Mouse (Mus musculus) c-Kit-negative CD71-positive TER-119-positive erythroid progenitor cells, embryonic 14.5 days (primary cell): ENCODE measurements around the gene Cdt1.
A peak's percentile ranks its signal among the peaks of the same experiment; 100 is the strongest.

Source experiments
- DNase-seq: peaks from one replicate; pipeline ENCODE4 v3.0.0-alpha.2; 2013; ENCODE audit warnings: low read depth, low spot score

Cdt1 gene

DNA sequence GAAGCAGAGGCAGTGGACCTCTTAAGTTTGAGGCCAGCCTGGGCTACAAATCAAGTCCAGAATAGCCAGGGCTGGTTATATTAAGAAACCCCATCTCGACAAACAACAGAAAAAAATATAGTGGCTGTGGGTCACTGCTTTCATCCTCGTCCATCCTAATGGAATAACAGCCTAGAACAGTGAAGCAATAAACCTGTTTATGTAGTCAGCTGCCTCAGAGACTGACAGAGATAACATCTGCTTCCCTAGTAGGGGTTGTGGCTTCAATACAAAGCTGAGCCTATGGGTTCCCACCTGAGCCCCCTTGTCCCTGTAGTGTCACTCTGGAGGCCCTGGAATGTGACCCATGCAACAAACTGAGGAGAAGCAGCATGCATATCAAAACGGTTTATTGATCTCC lies 6.4 kb downstream of the Cdt1 start:
- DNase-seq, result no peak

DNA sequence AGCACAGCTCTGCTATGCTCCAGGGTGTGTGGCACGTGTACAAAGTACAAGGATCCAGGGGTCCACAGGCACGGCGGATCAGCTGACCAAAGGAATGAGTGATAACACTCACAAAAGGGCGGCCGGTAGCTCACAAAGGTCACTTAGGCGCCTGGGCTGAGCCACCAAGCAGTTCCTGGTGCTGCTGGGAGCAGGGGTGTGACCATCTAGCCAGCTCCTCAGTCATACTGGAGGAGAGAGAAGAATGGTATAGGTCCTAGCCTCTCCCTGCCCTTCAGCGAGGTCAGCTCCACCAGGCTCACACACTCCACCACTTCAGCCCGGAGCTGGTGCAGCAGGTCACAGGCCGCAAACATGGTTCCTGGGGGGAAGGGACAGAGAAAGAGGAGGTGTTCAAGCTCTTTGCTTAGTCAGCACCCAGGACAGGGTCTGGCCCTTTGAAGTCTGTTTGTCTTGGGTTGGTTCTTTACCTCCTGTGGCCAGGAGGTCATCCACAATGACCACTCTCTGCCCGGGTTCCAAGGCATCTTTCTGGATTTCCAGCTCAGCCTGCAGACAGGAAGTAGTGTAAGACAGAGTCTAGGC lies 6.9 kb downstream of the Cdt1 start:
- DNase-seq, result no peak

DNA sequence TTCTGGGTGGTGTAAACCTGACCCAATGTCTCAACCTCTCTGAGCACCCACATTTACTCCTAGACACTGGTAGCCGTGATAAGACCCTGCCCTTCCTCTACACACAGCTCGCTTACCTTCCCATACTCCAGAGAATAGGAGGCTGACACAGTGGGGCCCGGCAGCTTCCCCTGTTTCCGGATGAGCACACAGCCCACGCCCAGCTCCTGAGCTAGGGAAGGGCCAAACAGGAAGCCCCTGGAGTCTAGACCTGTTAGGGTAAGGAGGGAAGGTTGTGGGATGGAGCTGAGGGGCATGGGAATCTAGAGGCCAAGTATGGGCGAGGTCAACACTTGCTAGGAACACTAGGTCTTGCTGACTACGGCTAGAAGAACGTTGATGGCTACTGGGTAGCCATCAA lies 7.5 kb downstream of the Cdt1 start:
- DNase-seq, result no peak

DNA sequence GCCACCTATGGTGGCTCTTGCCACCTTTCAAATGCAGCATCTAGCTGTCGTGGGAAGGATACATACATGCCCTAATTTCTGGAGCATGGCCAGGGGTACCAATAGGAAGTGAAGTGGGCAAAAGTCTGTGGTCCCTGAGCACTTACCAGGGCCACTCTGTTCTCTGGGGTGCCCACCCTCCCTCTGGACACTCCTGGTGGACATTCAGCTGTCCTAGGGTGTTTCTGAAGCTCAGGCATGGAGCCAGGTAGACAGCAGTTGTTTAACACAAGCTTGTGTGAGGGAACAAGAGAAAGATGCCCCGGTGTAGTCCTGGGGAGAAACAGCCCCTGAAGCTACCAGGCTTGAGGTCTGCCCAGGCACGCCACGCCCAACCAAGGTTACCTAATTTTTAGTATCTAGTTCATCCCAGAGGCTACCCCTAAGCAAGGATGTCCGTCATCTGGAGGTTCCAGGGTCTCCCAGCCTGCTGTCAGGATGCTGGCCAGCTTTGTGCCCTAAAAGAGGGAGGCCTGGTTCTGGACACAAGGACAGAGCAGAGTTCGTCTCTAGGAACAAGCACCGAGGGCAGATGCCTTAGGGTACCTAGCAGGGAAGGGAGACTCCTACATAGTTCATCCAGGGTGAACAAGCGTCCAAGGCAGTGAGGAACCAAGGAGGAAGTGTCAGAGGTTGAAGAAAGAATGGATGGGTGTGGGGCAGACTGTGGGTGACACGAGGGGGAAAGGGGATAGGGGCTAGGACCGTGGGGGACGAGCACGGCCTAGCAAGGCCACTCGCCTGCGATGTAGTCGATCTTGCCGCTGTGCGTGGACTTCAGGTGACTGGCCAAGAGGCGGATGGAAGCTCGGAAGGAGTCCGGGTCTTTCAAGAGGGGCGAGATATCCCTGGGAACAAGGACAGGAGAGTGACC lies 8.2 kb downstream of the Cdt1 start:
- DNase-seq, result no peak

DNA sequence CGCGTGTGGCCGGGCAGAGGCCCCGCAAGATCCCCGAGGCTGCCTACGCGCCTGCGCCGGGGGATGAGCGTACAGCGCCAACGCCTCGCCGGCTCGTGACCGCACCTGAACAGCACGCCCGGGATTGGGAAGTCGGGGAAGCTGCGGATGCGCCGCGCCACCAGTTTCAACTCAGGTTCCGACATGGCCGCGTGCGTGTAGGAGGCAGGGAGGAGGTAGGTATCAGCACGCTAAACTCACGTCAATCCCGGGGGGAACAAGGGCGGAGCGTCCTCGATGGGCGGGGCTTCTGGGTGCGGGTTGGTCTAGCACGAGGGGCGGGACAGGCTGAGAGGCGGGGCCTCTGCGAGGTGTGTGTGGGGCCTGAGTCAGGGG lies 8.8 kb downstream of the Cdt1 start, which contains the start of gene Aprt:
TSS of gene Aprt (minus strand) at position 262 of the 375 bp plus-strand sequence.
- peak; percentile 84 for DNase-seq

DNA sequence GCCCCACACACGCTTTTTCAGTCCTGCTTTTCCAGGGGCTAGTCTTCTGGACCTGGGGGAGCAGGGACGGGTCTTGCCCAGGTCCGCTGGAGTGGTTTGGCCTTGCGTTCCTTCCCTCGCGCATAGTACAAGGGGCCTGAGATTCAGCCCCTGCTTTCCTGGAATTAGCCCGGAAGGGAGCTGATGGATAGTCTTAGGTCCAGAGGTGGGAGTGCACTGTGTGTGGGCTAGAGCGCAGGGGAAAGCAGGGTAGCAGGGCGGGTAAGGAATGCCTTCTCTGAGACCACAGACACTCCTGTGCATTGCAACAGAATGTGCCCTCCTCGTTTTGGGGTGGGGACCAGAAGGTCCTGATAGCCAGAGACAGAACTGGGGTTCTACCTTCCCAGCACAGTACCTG lies 9.3 kb downstream of the Cdt1 start:
- no peak for DNase-seq

DNA sequence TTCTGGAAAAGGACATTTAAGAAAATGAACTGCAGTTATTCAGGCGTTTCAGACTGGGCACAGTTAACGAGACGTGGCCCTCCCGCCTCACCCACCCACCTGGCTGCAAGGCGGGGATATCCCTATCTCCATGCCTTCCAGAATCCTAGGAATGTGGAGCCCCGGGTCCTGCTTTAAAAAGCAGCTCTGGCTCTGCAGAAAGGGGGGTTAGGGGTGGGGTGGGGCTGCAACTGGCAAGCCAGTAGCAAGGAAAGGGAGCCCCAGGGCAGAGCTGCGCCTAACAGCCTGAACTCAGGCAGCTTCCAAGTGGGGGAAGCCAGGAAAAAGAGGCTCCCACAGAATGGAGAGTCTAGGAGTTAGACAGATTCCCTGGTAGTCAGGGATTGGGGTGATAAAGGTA lies 11.4 kb downstream of the Cdt1 start:
- DNase-seq, result no peak

DNA sequence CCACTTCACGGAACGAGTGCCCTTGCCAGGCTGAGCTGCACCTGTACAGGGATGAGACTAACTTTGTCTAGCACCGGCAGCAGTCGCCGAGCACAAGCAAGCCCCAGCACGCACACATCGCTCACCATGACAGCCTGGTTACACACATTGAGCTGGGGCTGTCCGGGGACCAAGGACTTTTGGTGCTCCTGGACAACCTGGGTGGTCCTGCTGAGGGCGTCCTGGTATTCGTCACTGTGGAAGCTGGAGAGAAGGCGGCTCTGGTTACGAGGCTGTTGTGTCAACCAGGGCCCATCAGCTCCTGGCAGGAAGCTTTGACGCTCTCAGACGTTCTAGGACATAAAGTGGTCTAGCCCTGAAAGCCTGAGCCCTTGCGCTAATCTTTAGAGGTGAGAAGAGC lies 13.1 kb downstream of the Cdt1 start:
- DNase-seq, result no peak

DNA sequence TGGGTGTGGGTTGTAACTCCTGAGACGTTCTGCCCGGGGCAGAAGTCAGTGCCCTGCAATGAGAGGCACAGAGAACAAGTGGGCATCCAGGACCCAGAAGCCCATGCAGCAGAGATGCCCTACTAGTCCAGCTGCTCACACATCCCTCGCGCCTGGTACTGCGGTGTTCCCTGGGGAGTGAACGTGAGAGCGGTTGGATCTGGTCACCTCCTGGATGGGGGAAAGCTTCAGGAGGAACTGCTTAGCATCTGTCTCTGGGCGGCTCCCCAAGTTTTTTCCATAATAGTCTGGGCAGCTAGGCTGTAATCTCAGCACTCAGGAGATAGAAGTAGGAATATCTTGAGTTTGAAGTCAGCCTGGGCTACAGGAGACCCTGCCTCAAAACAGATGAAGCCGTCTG lies 17.2 kb downstream of the Cdt1 start:
- no peak for DNase-seq

DNA sequence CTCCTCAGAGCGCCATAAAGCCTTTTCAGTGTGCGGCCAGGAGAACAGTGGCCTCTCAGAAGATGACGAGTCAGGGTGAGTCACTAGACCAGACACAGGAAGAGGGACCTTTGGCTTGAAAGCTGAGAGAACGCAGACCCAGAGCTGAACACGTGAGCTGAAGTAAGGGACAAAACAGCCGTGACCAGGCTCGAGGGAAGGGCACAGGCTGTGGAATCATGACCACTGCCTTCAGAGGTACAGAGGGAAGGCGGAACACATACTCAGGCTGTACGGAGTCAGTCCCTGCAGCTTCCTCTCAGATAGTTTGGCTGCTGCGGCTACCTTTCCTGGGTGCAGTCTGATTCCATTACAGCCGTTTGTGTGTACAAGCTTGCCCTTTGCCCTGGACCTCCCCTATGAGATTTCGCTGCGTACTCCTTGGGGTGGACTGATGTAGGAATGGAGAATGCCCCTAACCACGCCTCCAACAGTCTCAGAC lies 17.6 kb downstream of the Cdt1 start:
- DNase-seq, result no peak

DNA sequence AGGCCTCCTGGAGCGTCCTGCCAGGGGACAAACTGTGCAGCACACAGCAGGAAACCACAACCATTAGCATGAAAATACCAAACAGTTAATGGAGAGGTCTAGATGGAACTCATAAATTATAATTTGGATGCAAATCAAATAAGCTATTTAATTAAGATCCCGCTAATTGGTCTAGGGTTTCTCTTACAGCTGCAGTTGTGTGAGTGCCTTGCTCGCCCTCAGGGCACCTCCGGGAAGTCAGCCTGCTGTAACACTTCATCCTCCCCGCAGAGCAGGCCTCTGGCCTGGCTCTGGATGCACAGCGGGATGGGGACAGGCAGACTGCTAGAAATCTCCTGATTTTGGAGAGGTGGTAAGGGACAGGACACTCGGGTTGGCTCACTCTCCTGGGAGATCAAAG lies 18.4 kb downstream of the Cdt1 start:
- DNase-seq, result no peak

DNA sequence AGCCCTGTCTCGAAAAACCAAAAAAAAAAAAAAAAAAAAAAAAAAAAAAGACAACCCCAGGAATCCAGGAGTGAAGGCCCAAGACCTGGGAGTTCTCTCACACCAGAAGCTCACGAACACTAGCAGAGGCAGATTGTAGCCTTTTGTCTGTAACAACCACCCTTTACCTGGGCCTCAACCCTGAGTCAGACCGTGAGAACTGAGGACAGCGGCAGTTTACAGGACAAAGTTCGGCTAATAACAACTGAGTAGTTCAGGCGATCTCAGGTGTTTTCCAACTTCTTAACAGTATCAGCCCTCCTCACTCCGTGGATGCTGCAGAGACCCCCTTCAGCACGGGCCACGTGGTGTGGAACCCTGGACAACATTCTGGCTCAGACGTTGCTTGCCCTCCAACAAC lies 18.9 kb downstream of the Cdt1 start:
- no peak for DNase-seq

DNA sequence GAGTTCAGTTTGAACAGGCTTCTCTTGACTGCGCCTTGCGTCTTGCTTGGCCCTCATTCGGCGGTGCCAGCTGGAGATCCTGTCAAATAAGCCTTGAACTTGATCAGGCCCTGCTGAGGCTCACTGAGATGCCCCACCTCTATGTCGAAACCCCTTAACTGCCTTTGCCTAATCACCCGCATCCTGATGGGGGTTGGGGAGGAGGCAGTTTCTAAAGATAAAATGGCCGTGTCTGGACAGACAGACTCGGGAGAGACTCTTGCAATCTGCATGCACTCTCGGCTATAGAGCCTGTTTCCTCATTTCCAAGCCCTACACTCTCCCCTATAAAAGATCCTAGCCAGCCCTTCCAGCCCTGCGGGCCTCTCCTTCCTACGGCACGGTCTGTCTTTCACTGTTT lies 25.4 kb downstream of the Cdt1 start:
- no peak for DNase-seq

DNA sequence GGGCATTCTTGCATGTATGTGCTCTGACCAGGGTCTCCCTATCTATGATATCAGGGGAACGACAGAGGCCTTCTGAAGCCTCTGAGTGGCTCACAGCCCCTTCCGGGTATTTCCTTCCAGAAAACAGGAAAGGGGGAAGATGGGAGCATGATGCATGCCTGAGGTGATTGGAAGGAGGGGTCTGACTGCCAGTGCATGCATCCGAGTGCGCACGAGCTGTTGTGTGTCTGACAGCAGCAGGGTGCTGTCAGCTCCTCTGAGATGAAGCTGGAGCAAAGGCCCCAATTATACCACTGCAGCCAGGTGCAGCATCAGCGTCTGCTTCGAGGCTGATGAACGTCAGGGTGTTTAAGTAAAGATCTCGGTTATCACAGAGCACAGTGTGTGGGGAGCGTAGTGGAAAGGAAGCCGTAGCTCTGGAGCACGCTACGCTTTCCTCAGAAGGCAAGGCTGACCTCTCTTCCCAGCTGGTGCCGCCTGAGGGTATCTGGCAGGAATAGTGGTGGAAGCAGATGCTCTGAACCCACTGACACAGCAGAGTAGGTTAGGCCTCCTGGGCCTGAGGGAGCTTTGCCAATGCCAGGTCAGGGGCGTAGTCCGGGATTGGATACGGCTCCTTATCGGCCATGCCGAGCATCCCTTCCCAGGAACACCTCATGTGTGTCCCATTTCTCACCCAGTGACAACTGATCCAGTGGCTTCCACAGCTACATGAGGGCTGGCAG lies 26.1 kb downstream of the Cdt1 start:
- DNase-seq, result no peak

DNA sequence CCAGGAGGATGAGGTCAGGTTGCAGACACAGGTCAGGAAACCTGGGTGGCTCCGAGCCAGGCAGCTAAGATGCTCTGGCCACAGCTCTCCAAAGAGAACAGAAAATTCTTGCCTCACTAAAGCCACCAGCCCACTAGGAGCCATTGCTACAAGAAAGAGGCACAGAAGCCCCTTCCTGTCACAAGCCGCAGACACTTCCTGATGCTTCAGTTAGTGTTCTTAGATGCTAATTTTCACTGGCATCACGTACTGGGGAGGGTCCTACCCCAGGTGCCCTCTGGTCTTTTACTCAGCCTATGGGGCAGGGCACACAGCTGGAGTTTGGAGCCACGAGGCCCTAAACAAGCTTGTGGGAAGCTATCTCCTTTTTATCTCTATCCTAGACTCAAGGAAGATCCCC lies 28.2 kb downstream of the Cdt1 start:
- no peak for DNase-seq

DNA sequence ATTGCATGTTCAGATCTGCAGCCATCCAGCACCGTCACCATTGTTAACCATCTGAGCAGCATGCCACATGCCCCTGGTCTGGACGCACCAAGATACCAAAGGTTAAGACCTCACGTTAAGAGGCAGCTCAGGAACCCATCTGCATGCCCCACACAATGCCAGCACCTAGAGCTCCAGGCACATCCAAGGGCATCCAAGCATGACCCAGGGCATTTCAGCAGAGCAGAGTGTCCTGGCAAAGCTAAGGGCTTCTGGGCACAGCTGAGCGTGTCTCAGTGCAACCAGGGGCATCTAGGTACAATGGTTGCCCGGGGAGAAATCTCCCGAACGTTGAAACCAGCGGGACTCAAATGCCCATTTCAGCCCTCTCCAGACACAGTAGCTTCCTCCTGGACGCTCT lies 32.9 kb downstream of the Cdt1 start:
- no peak for DNase-seq

DNA sequence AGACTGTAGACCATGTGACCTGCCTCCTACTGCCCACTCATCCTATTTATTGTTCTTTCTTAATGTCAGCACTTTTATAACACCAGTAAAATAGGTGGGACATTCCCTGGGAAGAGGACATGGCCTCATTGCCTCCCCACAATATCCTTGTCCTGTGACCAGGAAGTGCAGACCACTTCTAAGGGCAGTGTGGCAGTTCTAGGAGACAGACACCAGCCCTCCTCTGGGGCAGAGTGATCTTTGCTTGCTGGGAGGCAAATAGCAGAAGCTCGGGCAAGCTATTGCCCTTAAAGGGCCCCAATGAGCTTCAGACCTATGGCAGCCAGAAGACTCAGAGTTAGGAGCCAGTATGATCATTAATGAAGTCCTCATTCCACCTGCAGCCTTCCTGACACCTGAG lies 36.8 kb downstream of the Cdt1 start:
- DNase-seq, result no peak

DNA sequence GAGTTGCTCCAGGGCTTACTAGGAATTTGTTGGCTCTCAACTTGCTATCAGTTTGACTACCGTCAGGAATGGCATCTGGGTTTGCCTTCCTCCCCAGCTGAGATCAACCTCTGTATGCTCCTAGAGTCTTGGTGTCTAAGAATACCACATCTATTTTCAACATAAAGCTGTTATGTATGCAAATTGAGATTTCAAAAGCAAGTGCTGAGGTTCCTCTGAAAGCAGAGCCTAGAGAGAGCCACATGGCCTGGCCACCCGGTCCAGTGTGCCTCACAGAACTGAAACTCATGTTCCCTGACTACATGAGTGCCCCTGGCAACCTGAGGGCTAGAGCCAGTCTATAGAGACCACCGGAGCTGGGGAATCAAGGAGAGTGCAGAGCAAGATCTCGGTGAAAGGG lies 37.6 kb downstream of the Cdt1 start:
- DNase-seq, result no peak

DNA sequence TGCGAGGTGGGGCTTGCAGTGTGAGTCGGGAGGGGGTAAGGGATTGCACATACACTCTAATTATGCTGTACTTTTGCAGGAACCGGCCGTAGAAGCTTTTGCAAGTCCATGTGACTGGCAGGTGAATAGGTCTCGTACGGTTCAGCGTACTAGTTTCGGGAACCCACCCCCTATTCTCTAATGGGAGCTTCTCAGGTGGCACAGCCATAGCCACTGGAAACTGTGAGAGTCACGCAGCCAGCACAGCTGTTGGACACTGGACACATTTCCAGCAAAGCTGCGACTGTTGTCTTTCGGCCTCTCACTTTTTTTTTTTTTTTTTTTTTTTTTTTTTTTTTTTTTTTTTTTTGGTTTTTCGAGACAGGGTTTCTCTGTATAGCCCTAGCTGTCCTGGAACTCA lies 39.0 kb downstream of the Cdt1 start:
- DNase-seq, result no peak

DNA sequence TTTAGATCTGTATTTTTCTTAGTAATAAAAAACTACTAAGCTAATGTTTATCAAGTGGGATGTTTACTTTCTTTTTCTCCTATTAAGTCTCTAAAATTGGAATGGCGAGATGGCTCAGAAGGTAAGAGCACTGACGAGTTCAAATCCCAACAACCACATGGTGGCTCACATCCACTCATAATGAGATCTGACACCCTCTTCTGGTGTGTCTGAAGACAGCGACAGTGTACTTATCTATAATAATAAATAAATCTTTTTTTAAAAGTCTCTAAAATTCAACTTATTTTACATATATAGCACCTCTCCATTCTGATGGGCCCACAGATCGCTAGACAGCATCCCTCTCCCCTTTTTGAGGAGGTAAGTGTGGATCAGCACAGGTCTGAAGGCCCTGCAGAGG lies 42.4 kb downstream of the Cdt1 start:
- no peak for DNase-seq

DNA sequence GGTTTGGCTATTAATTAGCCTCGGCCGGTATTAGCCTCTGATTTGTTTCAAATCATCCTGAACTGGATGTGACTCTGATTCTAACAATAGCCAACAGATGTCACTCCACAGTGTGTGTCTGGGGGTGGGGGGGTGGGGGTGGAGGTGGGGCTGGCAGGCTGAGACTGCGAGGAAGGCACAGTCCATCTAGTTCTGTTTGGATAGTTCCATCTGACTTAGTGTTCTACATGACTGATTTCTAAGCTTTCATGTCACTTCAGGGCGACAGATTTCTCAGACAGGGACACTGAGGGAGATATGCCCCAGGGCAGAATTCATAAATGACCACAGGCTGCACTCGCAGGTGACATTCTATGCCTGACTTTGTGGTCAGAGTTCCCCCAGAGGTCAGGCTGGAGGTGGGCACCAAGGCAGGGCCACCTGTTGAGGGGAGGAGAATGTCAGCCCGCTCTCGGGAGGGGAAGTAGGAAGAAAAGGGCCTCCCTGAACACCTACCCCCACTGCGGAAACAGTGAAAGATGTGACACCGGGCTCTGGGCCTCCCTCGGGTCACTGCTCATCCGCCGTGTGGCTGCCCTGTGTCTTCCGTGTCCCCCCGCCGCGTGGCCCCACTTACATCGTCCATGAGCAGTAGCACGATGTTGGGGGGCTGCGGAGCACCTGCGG lies 42.9 kb downstream of the Cdt1 start:
- no peak for DNase-seq
